Mouse (Mus musculus): ENCODE data around the gene 1600014C10Rik. TPM values are rescaled to one million over a fixed set of nuclear protein-coding genes. Genes with fewer than 3 reads are reported as not detected.

The 1600014C10Rik gene
- polyA plus RNA-seq (2014; fragmentation: Illumina TruSeq; extraction: RNeasy Lipid Tissue Mini Kit (QIAGEN cat#74804); ENCODE audit: low replicate concordance) = 40.3 TPM

DNA sequence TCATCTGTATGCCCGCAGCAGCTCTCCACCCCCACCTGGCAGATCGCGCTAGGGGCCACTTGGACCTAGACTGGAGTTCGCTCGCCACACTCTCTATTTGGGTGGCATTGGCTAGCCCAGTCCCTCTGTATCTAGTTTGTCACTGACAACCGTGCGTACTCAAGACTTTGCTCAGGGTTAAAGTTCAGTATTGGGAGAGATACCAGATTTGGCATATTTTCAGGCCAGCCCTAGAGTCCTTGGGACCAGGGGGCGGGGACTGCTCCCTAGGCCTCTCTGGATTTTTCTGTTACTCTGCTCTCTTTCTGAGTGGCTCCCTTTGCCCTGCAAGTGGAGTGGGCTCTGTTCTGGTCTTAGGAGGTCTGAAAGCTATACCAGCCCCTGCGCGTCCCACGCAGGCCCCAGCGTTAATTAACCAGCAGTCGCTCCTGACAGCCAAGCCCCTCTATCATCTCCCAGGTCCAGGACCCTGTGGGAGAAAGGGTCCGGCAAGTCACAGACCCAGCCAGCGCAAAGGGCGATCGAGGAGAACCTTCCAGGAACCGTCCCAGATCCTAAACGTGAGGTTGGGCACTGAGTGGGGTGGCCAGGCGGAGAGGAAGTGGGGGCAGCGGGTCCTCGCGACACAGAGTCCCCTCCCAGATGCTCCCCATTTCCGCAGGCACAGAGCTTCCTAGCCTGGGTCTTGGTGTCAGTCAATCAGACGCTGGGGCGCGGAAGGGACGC lies at the start of gene 1600014C10Rik:
Gene 1600014C10Rik (plus strand): TSS at position 256 of the 726 bp plus-strand sequence.

DNA sequence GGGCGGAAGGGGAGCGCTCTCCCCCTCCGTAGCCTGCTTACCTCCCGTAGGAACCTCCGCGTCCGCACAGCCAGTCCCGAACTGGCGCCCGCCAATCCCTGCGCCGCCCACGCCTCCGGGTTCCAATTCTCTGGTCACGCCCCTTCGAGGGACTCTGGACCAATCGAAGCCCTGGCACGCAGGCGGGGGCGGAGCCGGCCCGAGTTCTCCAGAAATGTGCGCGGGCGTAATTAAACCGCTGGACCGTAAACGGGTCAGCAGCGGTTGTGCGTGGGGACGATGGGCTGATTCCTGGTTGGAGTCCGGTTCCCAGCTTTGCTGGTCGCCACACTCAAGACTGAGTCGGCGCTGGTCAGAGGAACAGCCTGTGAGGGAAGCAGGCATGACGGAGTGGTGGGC lies 44.9 kb downstream of the 1600014C10Rik start, which contains the start of gene Plekhf1:
Gene Plekhf1 (minus strand): TSS at position 117 of the 399 bp plus-strand sequence.

Other genes starting within 250 kb of the 1600014C10Rik start
- gene Uri1, start 159.7 kb upstream of the 1600014C10Rik start, polyA plus RNA-seq (2014; fragmentation: Illumina TruSeq; extraction: RNeasy Lipid Tissue Mini Kit (QIAGEN cat#74804); ENCODE audit: low replicate concordance) = 57.4 TPM
- 1.5 TPM for gene Ccne1, start 75.7 kb upstream of the 1600014C10Rik start, polyA plus RNA-seq (2014; fragmentation: Illumina TruSeq; extraction: RNeasy Lipid Tissue Mini Kit (QIAGEN cat#74804); ENCODE audit: low replicate concordance)
- gene Plekhf1, start 44.8 kb downstream of the 1600014C10Rik start, polyA plus RNA-seq (2014; fragmentation: Illumina TruSeq; extraction: RNeasy Lipid Tissue Mini Kit (QIAGEN cat#74804); ENCODE audit: low replicate concordance) = 0.97 TPM
- gene Pop4, start 88.2 kb downstream of the 1600014C10Rik start, polyA plus RNA-seq (2014; fragmentation: Illumina TruSeq; extraction: RNeasy Lipid Tissue Mini Kit (QIAGEN cat#74804); ENCODE audit: low replicate concordance) = 18.2 TPM

Data from small intestine, adult 10 weeks (tissue).